Mouse (Mus musculus) intestine, postnatal 0 days (tissue): ENCODE results near the gene Pold1. TPM values are rescaled to one million over a fixed set of nuclear protein-coding genes. Genes with fewer than 3 reads are reported as not detected.
A peak's percentile ranks its signal among the peaks of the same experiment; 100 is the strongest.

Experiments
- ATAC-seq: fragments of 200-750 bp; cut with Nextera tagmentation; 2 replicates; pipeline ENCODE4 v1.8.0; 2017; ENCODE audit warnings: mild to moderate bottlenecking, moderate TSS enrichment, moderate library complexity
- H3K27ac ChIP-seq: fragments of 300-500 bp; sonication (generic); 2 replicates; pipeline ENCODE4 v1.5.1; 2014; ENCODE audit warnings: mild to moderate bottlenecking, low read depth, low read length, moderate library complexity
- H3K27me3 ChIP-seq: fragments of 300-500 bp; sonication (generic); replicated peaks from 2 replicates; pipeline ENCODE4 v1.6.1; 2014; ENCODE audit warnings: low read length, mixed read lengths; ENCODE audit not compliant: control insufficient read depth, insufficient read depth
- H3K36me3 ChIP-seq: fragments of 300-500 bp; sonication (generic); 2 replicates; pipeline ENCODE4 v1.6.1; 2014; ENCODE audit warnings: mild to moderate bottlenecking, moderate library complexity; ENCODE audit not compliant: control insufficient read depth, insufficient read depth
- H3K4me1 ChIP-seq: fragments of 300-500 bp; sonication (generic); replicated peaks from 2 replicates; pipeline ENCODE4 v1.6.1; 2014; ENCODE audit warnings: antibody characterized with exemption, low read length, mixed read lengths; ENCODE audit not compliant: control insufficient read depth, insufficient read depth
- H3K4me2 ChIP-seq: fragments of 300-500 bp; sonication (generic); replicated peaks from 2 replicates; pipeline ENCODE4 v1.6.1; 2014; ENCODE audit warnings: low read depth, mild to moderate bottlenecking, moderate library complexity
- H3K4me3 ChIP-seq: fragments of 300-500 bp; sonication (generic); 2 replicates; pipeline ENCODE4 v1.5.1; 2014; ENCODE audit warnings: low read depth, low read length
- H3K9ac ChIP-seq: fragments of 300-500 bp; sonication (generic); 2 replicates; pipeline ENCODE4 v1.6.1; 2014; ENCODE audit warnings: mild to moderate bottlenecking, low read depth, low read length
- H3K9me3 ChIP-seq: fragments of 300-500 bp; sonication (generic); 2 replicates; pipeline ENCODE4 v1.6.1; 2016; ENCODE audit warnings: mixed run types; ENCODE audit not compliant: control insufficient read depth
- CTCF ChIP-seq: sonication (generic); IDR thresholded peaks from 2 replicates; pipeline ENCODE4 v1.5.1; 2016; ENCODE audit warnings: low read depth, mild to moderate bottlenecking, control low read depth, antibody characterized with exemption, moderate library complexity
- WGBS: fragments of 180-500 bp; shearing (Covaris S2); extraction: QIAGEN DNeasy Blood & Tissue Kit; methylation state at CpG from one replicate; pipeline ENCODE4 v1.1.7; 2014; 5-methylcytosine and 5-hydroxymethylcytosine counted together
- polyA plus RNA-seq: library from polyadenylated mRNA; unstranded; fragments of >200 nt; fragmentation: Nextera tagmentation; extraction: Ambion mirVana; gene quantifications from 2 replicates; pipeline ENCODE4 v1.2.1, GENCODE M21; 2015

Gene Pold1
- 16.8 and 18.3 TPM in 2 replicates for polyA plus RNA-seq

DNA sequence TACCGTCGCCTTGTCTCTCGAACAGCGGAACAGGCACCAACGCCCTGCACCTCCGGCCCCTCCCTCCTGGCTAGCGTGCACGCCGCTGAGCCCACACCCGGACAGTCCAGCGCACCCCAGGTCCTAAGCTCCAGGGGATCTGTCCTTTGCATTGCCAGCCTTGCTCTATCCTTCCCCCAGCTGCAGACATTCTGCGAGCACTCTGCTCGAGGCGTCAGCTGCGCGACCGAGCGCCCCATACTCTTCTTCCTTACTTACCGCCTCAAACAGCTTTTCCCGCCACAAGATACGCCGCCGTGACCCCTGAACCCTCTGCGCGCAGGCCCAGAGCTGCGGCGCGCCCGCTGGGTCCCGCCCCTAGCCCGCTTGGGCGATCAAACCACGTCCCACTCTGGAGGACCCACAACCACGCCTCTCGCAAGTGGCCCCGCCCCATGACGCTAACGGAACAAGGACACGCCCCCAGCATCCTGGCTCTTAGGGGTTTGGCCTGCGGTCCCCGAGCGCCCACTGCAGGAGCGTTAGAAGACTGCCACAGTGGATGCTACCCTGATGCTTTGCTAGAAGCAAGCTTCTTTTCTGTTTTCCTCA lies at the start of gene Pold1:
Gene Pold1 (minus strand): TSS at position 353 of the 591 bp plus-strand sequence.
- peak within 1 kb of the TSS; percentile 43; the same call in 1 of the 2 replicates for H3K9ac ChIP-seq
- WGBS: under 1% methylated on average over 43 of the region's 43 CpGs
- no peaks in the 10 kb centered on the region for H3K27me3 ChIP-seq
- H3K27ac ChIP-seq: peak within 1 kb of the TSS; percentile 66
- H3K4me2 ChIP-seq: peak within 1 kb of the TSS; percentile 95
- peak; percentile 99 for TF ChIP-seq CTCF
- H3K4me3 ChIP-seq: peak within 1 kb of the TSS; percentile 60
- H3K4me1 ChIP-seq: no peaks in the 10 kb centered on the region
- H3K36me3 ChIP-seq: peaks cover 33% of the 10 kb centered on the region
- H3K9me3 ChIP-seq: no peaks in the 10 kb centered on the region
- peak; percentile 94 for ATAC-seq

DNA sequence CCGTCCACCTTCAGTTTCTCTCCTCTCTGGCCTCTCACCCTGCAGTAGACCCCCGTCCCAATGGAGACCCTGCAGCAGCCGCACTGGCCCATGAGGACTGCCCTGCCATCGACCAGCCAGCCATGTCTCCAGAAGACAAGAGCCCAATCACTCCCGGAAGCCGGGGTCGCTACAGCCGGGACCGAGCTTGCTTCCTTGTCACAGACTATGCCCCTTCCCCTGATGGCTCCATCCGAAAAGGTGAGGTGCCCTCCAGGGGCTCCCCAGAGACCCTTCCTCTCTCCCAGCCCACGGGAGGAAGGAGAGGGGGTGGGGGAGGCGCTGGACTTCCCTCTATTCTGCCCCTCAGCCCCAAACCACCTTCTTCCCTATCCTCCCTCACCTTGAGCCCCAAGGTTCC lies 49.7 kb upstream of the Pold1 start:
- no peaks in the 10 kb centered on the region for H3K36me3 ChIP-seq
- 74% methylated on average over 12 of the region's 12 CpGs for WGBS
- no peak for ATAC-seq
- H3K4me3 ChIP-seq: no peak overlapping the region
- H3K4me2 ChIP-seq: no peak overlapping the region
- TF ChIP-seq CTCF: no peak
- peaks cover 22% of the 10 kb centered on the region for H3K27me3 ChIP-seq
- no peak overlapping the region for H3K27ac ChIP-seq
- H3K9ac ChIP-seq: no peak overlapping the region
- no peaks in the 10 kb centered on the region for H3K4me1 ChIP-seq
- H3K9me3 ChIP-seq: no peaks in the 10 kb centered on the region

DNA sequence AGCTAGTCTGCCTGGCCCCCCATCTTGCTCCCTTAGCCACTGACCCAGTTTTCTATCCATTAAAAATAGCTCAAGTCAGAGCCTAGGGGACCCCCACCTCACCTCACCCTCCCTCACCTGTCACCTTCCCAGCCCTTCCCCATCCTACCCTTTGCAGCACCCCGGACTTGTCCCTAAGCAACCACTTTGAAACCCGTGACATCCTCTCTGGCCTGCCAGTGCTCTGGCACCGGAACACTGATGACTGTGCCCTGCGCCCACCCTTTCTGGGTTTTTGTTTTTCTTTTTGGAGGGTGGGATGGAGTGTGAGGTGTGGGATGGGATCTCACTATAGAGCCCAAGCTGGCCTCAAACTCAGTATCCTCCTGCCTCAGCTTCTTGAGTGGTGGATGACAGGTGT lies 49.0 kb upstream of the Pold1 start:
- TF ChIP-seq CTCF: no peak
- H3K4me1 ChIP-seq: no peaks in the 10 kb centered on the region
- no peak overlapping the region for H3K4me2 ChIP-seq
- peaks cover 22% of the 10 kb centered on the region for H3K27me3 ChIP-seq
- H3K4me3 ChIP-seq: no peak overlapping the region
- no peak overlapping the region for H3K27ac ChIP-seq
- no peaks in the 10 kb centered on the region for H3K9me3 ChIP-seq
- H3K36me3 ChIP-seq: no peaks in the 10 kb centered on the region
- 84% methylated on average over 4 of the region's 4 CpGs for WGBS
- ATAC-seq: no peak
- no peak overlapping the region for H3K9ac ChIP-seq

GRCm38 (mm10) chr7:44596996-44597538 lies 48.4 kb upstream of the Pold1 start:
- Histone ChIP-seq H3K9ac (no peak overlapping the region), H3K36me3 (no peaks in the 10 kb centered on the region), H3K9me3 (no peaks in the 10 kb centered on the region), H3K4me2 (no peak overlapping the region), H3K4me3 (no peak overlapping the region), H3K27ac (no peak overlapping the region), H3K4me1 (no peaks in the 10 kb centered on the region), H3K27me3 (peaks cover 23% of the 10 kb centered on the region)
- ATAC-seq: no peak
- TF ChIP-seq CTCF: no peak
- 46% methylated on average over 5 of the region's 5 CpGs for WGBS

DNA sequence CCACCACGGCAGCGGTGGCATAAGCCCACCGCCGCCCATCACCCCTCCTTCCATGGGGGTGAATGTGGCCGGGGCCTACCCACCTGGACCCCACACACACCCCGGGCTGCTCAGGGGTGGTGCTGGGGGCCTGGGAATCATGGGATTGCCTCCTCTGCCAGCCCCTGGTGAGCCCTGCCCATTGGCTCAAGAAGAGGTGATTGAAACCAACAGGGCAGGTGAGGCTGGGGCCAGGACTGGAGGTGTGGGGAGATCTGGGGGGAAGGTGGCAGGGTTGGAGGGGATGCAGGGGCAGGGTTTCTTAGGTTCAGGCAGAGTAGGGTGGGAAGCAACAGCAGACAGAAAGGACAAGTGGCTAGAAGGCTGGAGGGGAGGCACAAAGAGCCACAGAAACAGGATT lies 47.4 kb upstream of the Pold1 start:
- WGBS: 87% methylated on average over 5 of the region's 6 CpGs
- ATAC-seq: no peak

GRCm38 (mm10) chr7:44595131-44595561 lies 46.5 kb upstream of the Pold1 start:
- WGBS: 94% methylated on average over 20 of the region's 20 CpGs
- TF ChIP-seq CTCF: no peak
- Histone ChIP-seq H3K27me3 (peaks cover 32% of the 10 kb centered on the region), H3K4me2 (no peak overlapping the region), H3K4me1 (peaks cover 4% of the 10 kb centered on the region; the same call in 1 of the 2 replicates), H3K27ac (no peak overlapping the region), H3K9ac (no peak overlapping the region), H3K4me3 (no peak overlapping the region), H3K9me3 (no peaks in the 10 kb centered on the region), H3K36me3 (no peaks in the 10 kb centered on the region)
- ATAC-seq: no peak

More for the DNA sequence above, 47.4 kb upstream of the Pold1 start:
- H3K9ac ChIP-seq: no peak overlapping the region
- no peaks in the 10 kb centered on the region for H3K9me3 ChIP-seq
- H3K27ac ChIP-seq: no peak overlapping the region
- no peak for TF ChIP-seq CTCF
- peaks cover 27% of the 10 kb centered on the region for H3K27me3 ChIP-seq
- peaks cover 1% of the 10 kb centered on the region; the same call in 1 of the 2 replicates for H3K4me1 ChIP-seq
- H3K4me3 ChIP-seq: no peak overlapping the region
- H3K36me3 ChIP-seq: no peaks in the 10 kb centered on the region
- no peak overlapping the region for H3K4me2 ChIP-seq
